Mouse (Mus musculus): ENCODE data around the gene 2310057J18Rik.

DNA sequence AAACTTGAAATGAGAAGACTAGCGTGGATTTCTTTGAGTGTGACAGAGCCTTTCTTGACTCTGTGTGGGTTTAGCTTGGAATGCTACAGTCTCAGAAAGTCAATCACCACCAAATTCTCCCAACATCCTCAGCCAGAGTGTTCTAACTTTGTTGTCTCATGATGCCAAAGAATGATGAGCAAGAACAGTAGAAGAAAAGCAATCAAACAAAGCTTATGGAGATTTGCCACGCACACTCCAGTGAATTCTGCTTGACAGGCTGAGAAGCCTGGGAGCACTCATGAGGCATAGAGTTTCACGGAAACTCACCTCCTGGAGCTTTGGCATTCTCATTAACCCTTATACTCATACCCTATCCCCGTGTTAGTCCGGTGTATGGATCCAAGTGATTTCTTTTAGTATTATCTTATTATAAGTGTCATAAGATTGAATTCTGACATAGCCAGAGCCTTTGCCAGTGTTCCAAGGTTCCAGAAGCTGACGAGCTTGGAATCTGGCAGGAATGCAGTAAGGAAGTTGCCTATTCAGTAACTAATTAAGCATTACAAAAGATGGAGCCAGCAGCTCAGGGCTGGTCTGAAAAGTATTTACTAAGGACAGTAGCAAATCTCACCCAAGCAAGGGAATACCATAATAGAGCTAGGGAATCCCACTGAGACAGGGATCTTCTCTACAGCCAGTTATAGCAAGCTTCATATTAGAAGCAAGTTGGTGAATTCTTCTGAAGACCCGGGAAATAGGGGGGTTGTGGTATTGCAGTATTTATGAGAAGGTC lies 33.6 kb upstream of the 2310057J18Rik start:
- TF ChIP-seq POLR2A (IDR thresholded peaks at IDR 0.05; ENCODE audit: low read depth, low read length) = no peak
- TF ChIP-seq CTCF (IDR thresholded peaks at IDR 0.05; ENCODE audit: extremely low read depth, insufficient read length, insufficient replicate concordance, low read depth, low read length) = no peak

Measured in small intestine, adult 2 months (tissue).